Mouse (Mus musculus) limb, embryonic 15.5 days (tissue): ENCODE results near the gene 2310022A10Rik. TPM values are rescaled to one million over a fixed set of nuclear protein-coding genes. Genes with fewer than 3 reads are reported as not detected.

Source experiments
- ATAC-seq: fragments of 200-750 bp; cut with Nextera tagmentation; 2 replicates; pipeline ENCODE4 v1.8.0; 2017; ENCODE audit warnings: low read depth, moderate TSS enrichment; ENCODE audit not compliant: insufficient number of reproducible peaks, low FRiP score, low TSS enrichment
- H3K27ac ChIP-seq: fragments of 300-500 bp; sonication (generic); 2 replicates; pipeline ENCODE4 v1.5.1; 2015; ENCODE audit warnings: moderate library complexity, mild to moderate bottlenecking, inconsistent platforms
- H3K27me3 ChIP-seq: fragments of 300-500 bp; sonication (generic); 2 replicates; pipeline ENCODE4 v1.6.1; 2015; ENCODE audit warnings: inconsistent platforms
- H3K36me3 ChIP-seq: fragments of 300-500 bp; sonication (generic); 2 replicates; pipeline ENCODE4 v1.6.1; 2015; ENCODE audit warnings: inconsistent platforms
- H3K4me1 ChIP-seq: fragments of 300-500 bp; sonication (generic); 2 replicates; pipeline ENCODE4 v1.6.1; 2015; ENCODE audit warnings: inconsistent platforms
- H3K4me2 ChIP-seq: fragments of 300-500 bp; sonication (generic); 2 replicates; pipeline ENCODE4 v1.6.1; 2015; ENCODE audit warnings: mild to moderate bottlenecking, inconsistent platforms
- H3K4me3 ChIP-seq: fragments of 300-500 bp; sonication (generic); 2 replicates; pipeline ENCODE4 v1.5.1; 2015; ENCODE audit warnings: mild to moderate bottlenecking, inconsistent platforms
- H3K9ac ChIP-seq: fragments of 300-500 bp; sonication (generic); 2 replicates; pipeline ENCODE4 v1.6.1; 2015; ENCODE audit warnings: inconsistent platforms
- H3K9me3 ChIP-seq: fragments of 300-500 bp; sonication (generic); 2 replicates; pipeline ENCODE4 v1.6.1; 2016; ENCODE audit warnings: inconsistent platforms
- WGBS: fragments of 180-500 bp; shearing (Covaris S2); methylation state at CpG from one replicate; pipeline ENCODE4 v1.1.7; 2015; 5-methylcytosine and 5-hydroxymethylcytosine counted together
- polyA plus RNA-seq: library from polyadenylated mRNA; unstranded; fragments of >200 nt; fragmentation: Nextera tagmentation; extraction: Ambion mirVana; gene quantifications from 2 replicates; pipeline ENCODE4 v1.2.1, GENCODE M21; 2015

2310022A10Rik gene
- polyA plus RNA-seq, 1 experiment from 2014 or later: 32.9 TPM

- Histone ChIP-seq H3K9me3 (no peaks in the 10 kb centered on the region), H3K4me3 (no peak overlapping the region), H3K4me2 (no peak overlapping the region), H3K36me3 (peaks cover 36% of the 10 kb centered on the region), H3K9ac (no peak overlapping the region), H3K27me3 (no peaks in the 10 kb centered on the region), H3K27ac (peak overlapping the region; percentile 64), H3K4me1 (peaks cover 42% of the 10 kb centered on the region)
- no peak for ATAC-seq
- WGBS: 55% methylated on average over 5 of the region's 5 CpGs
Measured at GRCm38 (mm10) chr7:27607580-27607979, 54.5 kb downstream of the 2310022A10Rik start.

- H3K9ac ChIP-seq: no peak overlapping the region
- peaks cover 38% of the 10 kb centered on the region for H3K4me1 ChIP-seq
- no peak for ATAC-seq
- H3K4me3 ChIP-seq: no peak overlapping the region
- 82% methylated on average over 3 of the region's 3 CpGs for WGBS
- peaks cover 33% of the 10 kb centered on the region for H3K36me3 ChIP-seq
- H3K27me3 ChIP-seq: no peaks in the 10 kb centered on the region
- no peaks in the 10 kb centered on the region for H3K9me3 ChIP-seq
- H3K4me2 ChIP-seq: no peak overlapping the region
- peak overlapping the region; percentile 64; the same call in 1 of the 2 replicates for H3K27ac ChIP-seq
Measured at GRCm38 (mm10) chr7:27608130-27608529, 55.1 kb downstream of the 2310022A10Rik start.

DNA sequence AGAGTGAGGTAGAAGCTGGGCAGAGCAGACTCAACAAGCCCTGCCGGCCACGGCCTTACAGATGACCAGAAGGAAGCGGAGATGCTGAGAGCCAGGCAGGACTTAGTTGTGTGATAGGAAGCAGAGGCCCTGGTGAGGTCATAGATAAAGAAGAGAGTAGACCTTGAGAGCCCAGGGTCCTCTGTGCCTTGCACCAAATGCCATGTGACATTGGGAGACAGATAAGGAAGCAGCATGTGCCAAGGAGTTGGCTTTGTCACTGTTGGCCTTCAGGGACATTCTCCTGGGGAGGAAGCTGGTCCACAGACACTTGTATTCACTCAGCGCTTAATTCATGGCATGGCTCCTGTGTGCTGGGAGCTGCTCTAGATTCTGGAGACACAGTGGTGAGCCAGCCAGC lies 56.3 kb downstream of the 2310022A10Rik start:
- H3K4me3 ChIP-seq: no peak overlapping the region
- H3K9ac ChIP-seq: no peak overlapping the region
- H3K9me3 ChIP-seq: no peaks in the 10 kb centered on the region
- H3K27me3 ChIP-seq: no peaks in the 10 kb centered on the region
- peaks cover 35% of the 10 kb centered on the region for H3K4me1 ChIP-seq
- ATAC-seq: no peak
- WGBS: 96% methylated on average over 4 of the region's 4 CpGs
- H3K4me2 ChIP-seq: no peak overlapping the region
- H3K36me3 ChIP-seq: peaks cover 31% of the 10 kb centered on the region
- no peak overlapping the region for H3K27ac ChIP-seq

DNA sequence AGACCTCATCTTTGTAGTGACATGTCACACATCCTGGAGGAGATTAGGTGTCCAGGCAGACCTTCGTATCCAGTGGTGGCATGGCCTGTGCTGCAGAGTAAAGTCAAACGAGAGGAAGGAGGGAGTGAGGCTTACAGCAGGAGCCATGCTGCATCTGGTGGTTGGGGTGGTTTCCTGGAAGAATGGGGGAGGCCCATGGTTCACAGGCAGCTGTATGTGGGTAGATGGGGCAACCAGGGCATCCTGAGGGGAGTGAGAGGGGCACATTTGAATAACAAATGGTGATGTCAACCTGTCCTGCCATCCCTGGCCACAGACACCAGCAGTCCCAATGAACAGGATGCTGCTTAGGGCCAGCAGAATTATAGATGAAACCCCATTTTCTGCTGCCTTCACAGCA lies 56.7 kb downstream of the 2310022A10Rik start:
- 76% methylated on average over 2 of the region's 2 CpGs for WGBS
- H3K36me3 ChIP-seq: peaks cover 31% of the 10 kb centered on the region
- no peak overlapping the region for H3K27ac ChIP-seq
- H3K9ac ChIP-seq: no peak overlapping the region
- ATAC-seq: no peak
- H3K27me3 ChIP-seq: no peaks in the 10 kb centered on the region
- no peak overlapping the region for H3K4me2 ChIP-seq
- no peak overlapping the region for H3K4me3 ChIP-seq
- H3K9me3 ChIP-seq: no peaks in the 10 kb centered on the region
- peaks cover 32% of the 10 kb centered on the region for H3K4me1 ChIP-seq

DNA sequence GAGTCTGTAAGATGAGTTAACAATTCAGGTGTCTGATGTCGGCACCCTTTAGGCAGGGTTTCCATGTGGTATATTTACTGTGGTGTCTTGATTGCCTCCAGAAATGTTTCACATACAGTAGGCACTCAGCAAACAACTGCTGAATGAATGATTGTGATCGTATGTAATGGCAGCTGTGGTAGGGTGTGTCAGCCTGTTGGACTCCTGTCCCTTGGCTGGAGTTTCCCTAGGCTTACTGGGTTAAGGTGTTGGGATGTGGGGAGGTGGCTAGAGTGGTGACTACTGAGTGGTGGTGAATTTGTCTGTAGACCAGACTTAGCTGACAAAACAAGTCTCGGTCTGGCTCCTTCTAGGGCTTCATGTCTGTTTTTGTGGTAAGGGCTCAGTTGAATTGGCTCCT lies 57.3 kb downstream of the 2310022A10Rik start:
- Histone ChIP-seq H3K9ac (no peak overlapping the region), H3K4me1 (peaks cover 27% of the 10 kb centered on the region), H3K36me3 (peaks cover 31% of the 10 kb centered on the region), H3K9me3 (no peaks in the 10 kb centered on the region), H3K27ac (no peak overlapping the region), H3K4me3 (no peak overlapping the region), H3K4me2 (no peak overlapping the region), H3K27me3 (no peaks in the 10 kb centered on the region)
- no peak for ATAC-seq
- 92% methylated on average over 3 of the region's 3 CpGs for WGBS

DNA sequence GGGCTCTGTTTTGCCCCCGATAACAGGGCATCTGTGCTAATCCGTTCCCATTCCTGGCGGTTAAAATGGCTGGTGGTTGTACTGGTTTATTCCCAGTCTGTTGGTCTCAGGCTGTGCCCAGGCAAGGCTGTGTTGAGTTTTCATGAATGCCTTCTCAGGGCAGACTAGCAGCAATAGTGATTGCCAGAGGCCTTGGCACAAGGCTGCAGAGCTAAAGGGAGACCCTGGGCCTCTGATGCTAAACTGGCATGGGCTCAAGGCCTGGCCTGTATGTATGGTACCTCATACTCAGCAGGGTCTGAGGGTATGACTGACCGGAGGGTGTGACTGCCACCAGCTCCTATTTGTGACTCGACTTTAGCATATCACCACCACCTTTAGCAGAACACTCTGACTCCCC lies 57.8 kb downstream of the 2310022A10Rik start:
- Histone ChIP-seq H3K9ac (no peak overlapping the region), H3K9me3 (no peaks in the 10 kb centered on the region), H3K4me1 (peaks cover 22% of the 10 kb centered on the region), H3K27ac (no peak overlapping the region), H3K36me3 (peaks cover 35% of the 10 kb centered on the region), H3K4me2 (no peak overlapping the region), H3K4me3 (no peak overlapping the region), H3K27me3 (no peaks in the 10 kb centered on the region)
- WGBS: 88% methylated on average over 5 of the region's 5 CpGs
- no peak for ATAC-seq

- Histone ChIP-seq H3K4me3 (no peak overlapping the region), H3K27me3 (no peaks in the 10 kb centered on the region), H3K4me2 (no peak overlapping the region), H3K36me3 (peaks cover 55% of the 10 kb centered on the region), H3K9me3 (no peaks in the 10 kb centered on the region), H3K4me1 (peaks cover 2% of the 10 kb centered on the region), H3K9ac (no peak overlapping the region), H3K27ac (no peak overlapping the region)
- no peak for ATAC-seq
- WGBS: 78% methylated on average over 4 of the region's 4 CpGs
Measured at GRCm38 (mm10) chr7:27612940-27613339, 59.9 kb downstream of the 2310022A10Rik start.

DNA sequence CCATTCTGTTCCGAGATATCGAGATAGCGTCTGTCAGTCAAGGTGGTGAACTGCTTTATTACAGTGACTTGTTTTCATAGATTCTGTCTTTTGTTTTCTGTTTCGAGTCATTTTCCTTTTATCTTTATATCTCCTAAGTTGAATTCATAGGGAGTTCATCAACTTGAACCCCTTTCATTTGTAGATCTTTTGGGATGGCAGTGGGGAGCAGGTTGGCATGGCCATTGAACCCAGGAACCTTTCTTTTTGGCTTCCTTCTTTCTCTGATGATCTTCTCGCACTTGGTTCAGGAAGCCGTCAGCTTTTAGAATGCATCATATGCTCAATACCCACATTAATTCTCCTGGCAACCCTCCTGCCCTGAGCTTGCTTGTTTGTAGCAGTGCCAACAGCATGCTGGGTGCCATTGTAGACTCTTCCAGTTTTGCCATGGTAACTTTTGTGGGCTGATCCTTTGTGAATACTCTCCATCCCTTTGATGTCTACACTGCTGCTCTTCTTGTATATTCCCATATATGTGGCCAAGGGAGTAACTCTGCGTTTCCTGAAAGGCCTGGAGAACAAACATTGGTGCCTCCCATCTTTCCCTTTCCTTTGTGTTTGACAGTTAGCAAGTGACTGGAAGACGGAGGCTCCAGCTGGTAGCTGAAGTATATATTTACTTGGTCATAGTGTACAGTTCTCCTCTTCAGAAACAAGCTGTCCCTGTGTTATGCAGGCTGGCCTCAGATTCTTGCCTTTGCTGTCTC lies 60.9 kb downstream of the 2310022A10Rik start:
- no peak overlapping the region for H3K4me2 ChIP-seq
- H3K4me3 ChIP-seq: no peak overlapping the region
- H3K9me3 ChIP-seq: no peaks in the 10 kb centered on the region
- 84% methylated on average over 8 of the region's 8 CpGs for WGBS
- no peaks in the 10 kb centered on the region for H3K4me1 ChIP-seq
- no peak overlapping the region for H3K9ac ChIP-seq
- H3K36me3 ChIP-seq: peaks cover 60% of the 10 kb centered on the region
- ATAC-seq: no peak
- no peaks in the 10 kb centered on the region for H3K27me3 ChIP-seq
- no peak overlapping the region for H3K27ac ChIP-seq

- no peak for ATAC-seq
- WGBS: 72% methylated on average over 6 of the region's 6 CpGs
- H3K4me1 ChIP-seq: no peaks in the 10 kb centered on the region
- H3K27me3 ChIP-seq: no peaks in the 10 kb centered on the region
- no peak overlapping the region for H3K4me2 ChIP-seq
- no peak overlapping the region for H3K27ac ChIP-seq
- H3K9ac ChIP-seq: no peak overlapping the region
- no peaks in the 10 kb centered on the region for H3K9me3 ChIP-seq
- H3K4me3 ChIP-seq: no peak overlapping the region
- H3K36me3 ChIP-seq: peaks cover 98% of the 10 kb centered on the region
Measured at GRCm38 (mm10) chr7:27621028-27621427, 68.0 kb downstream of the 2310022A10Rik start.

- peaks cover 98% of the 10 kb centered on the region for H3K36me3 ChIP-seq
- H3K9ac ChIP-seq: no peak overlapping the region
- ATAC-seq: no peak
- 56% methylated on average over 1 of the region's 1 CpGs for WGBS
- no peaks in the 10 kb centered on the region for H3K27me3 ChIP-seq
- no peaks in the 10 kb centered on the region for H3K9me3 ChIP-seq
- no peaks in the 10 kb centered on the region for H3K4me1 ChIP-seq
- no peak overlapping the region for H3K4me3 ChIP-seq
- no peak overlapping the region for H3K4me2 ChIP-seq
- H3K27ac ChIP-seq: no peak overlapping the region
Measured at GRCm38 (mm10) chr7:27622234-27622633, 69.2 kb downstream of the 2310022A10Rik start.

DNA sequence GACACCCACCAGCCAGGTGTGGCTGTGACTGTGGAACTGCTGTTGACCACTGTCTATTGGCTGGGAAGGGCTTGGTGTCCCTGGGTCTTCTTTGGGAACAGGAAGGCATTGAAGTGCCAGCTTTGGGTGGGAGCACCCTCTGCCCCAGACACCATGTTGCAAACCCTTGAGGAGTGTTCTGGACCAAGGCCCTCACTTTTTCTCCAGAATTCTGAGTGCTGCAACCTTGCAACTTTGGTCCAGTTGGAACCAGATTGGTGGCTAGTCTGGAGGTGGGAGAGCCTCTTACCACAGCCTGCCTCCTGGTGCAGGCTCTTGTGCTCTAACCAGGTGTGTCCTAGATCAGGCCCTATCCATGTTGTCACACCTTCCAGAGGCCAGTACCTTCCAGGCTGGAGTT lies 71.9 kb downstream of the 2310022A10Rik start:
- H3K4me2 ChIP-seq: no peak overlapping the region
- H3K9me3 ChIP-seq: no peaks in the 10 kb centered on the region
- H3K27ac ChIP-seq: no peak overlapping the region
- H3K9ac ChIP-seq: no peak overlapping the region
- peaks cover 98% of the 10 kb centered on the region for H3K36me3 ChIP-seq
- H3K4me3 ChIP-seq: no peak overlapping the region
- ATAC-seq: no peak
- no peaks in the 10 kb centered on the region for H3K27me3 ChIP-seq
- no peaks in the 10 kb centered on the region for H3K4me1 ChIP-seq

DNA sequence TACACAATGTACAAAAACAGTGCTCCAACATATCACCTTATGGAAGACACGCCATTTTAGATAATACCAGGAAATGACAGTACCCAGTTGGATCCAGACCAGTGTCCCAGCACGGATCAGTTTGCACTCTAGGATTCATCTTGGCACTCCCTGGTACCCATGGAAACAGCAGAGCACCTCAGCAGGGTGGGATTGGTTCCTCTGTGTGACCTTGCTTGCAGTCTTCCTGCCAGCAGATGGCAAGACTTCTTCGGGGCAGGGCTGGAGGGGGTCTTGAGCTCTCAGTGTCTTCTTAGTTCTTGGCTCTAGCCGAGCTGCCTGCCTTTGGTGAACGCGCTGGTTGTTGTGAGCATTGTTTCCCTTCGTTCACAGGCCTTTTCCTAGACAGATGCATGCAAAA lies 74.7 kb downstream of the 2310022A10Rik start:
- ATAC-seq: no peak
- WGBS: 93% methylated on average over 7 of the region's 7 CpGs
- no peaks in the 10 kb centered on the region for H3K27me3 ChIP-seq
- H3K9me3 ChIP-seq: no peaks in the 10 kb centered on the region
- H3K4me1 ChIP-seq: no peaks in the 10 kb centered on the region
- no peak overlapping the region for H3K4me3 ChIP-seq
- H3K36me3 ChIP-seq: peaks cover 91% of the 10 kb centered on the region
- no peak overlapping the region for H3K9ac ChIP-seq
- no peak overlapping the region for H3K27ac ChIP-seq
- H3K4me2 ChIP-seq: no peak overlapping the region

- Histone ChIP-seq H3K27me3 (no peaks in the 10 kb centered on the region), H3K9me3 (no peaks in the 10 kb centered on the region), H3K27ac (no peak overlapping the region), H3K4me2 (no peak overlapping the region), H3K4me3 (no peak overlapping the region), H3K36me3 (peaks cover 93% of the 10 kb centered on the region), H3K4me1 (no peaks in the 10 kb centered on the region), H3K9ac (no peak overlapping the region)
- 96% methylated on average over 6 of the region's 6 CpGs for WGBS
- ATAC-seq: no peak
Measured at GRCm38 (mm10) chr7:27628190-27628589, 75.2 kb downstream of the 2310022A10Rik start.
